Mouse (Mus musculus) brain, embryonic 14.5 days (tissue): Measurements from ENCODE around the gene 1110059G10Rik.

Source experiments
- CTCF ChIP-seq: fragments of 200-500 bp; IDR thresholded peaks from 2 replicates; pipeline ENCODE4 v1.5.1; 2012; ENCODE audit warnings: inconsistent platforms, mild to moderate bottlenecking, moderate library complexity, borderline replicate concordance; ENCODE audit not compliant: insufficient read depth, insufficient read length; ENCODE audit errors: extremely low read depth
- POLR2A ChIP-seq: fragments of 200-500 bp; IDR thresholded peaks from 2 replicates; pipeline ENCODE4 v1.6.1; 2012; ENCODE audit warnings: mild to moderate bottlenecking, inconsistent platforms, borderline replicate concordance; ENCODE audit not compliant: poor library complexity, insufficient read depth, insufficient read length, severe bottlenecking; ENCODE audit errors: extremely low read depth

GRCm38 (mm10) chr9:122922436-122922835 lies 28.4 kb downstream of the 1110059G10Rik start:
- TF ChIP-seq CTCF = no peak
- no peak for TF ChIP-seq POLR2A
